Mouse (Mus musculus): ENCODE measurements around the gene Plce1.

GRCm38 (mm10) chr19:38514417-38515184, 33.7 kb downstream of the Plce1 start:
- TF ChIP-seq CTCF (IDR thresholded peaks at IDR 0.05) (no peak), EP300 (IDR thresholded peaks at IDR 0.05) (no peak)

Data from lung, postnatal 0 days (tissue).